Mouse (Mus musculus): ENCODE measurements around the gene Tmem201.

The Tmem201 gene

GRCm38 (mm10) chr4:149684841-149685623, 52.8 kb downstream of the Tmem201 start:
- DNase-seq (ENCODE audit: extremely low spot score, low spot score) = no peak

- DNase-seq (ENCODE audit: extremely low spot score, low spot score) = no peak
Observed at GRCm38 (mm10) chr4:149683875-149684274, 54.0 kb downstream of the Tmem201 start.

- DNase-seq (ENCODE audit: extremely low spot score, low spot score) = no peak
Observed at GRCm38 (mm10) chr4:149679056-149679770, 58.6 kb downstream of the Tmem201 start.

- DNase-seq (ENCODE audit: extremely low spot score, low spot score) = no peak
Observed at GRCm38 (mm10) chr4:149678006-149678405, 59.8 kb downstream of the Tmem201 start.

- peak; percentile 80 for DNase-seq (ENCODE audit: extremely low spot score, low spot score)
Observed at GRCm38 (mm10) chr4:149675378-149676261, 62.2 kb downstream of the Tmem201 start.

- no peak for DNase-seq (ENCODE audit: extremely low spot score, low spot score)
Observed at GRCm38 (mm10) chr4:149674814-149675377, 62.9 kb downstream of the Tmem201 start.

GRCm38 (mm10) chr4:149672747-149673146, 65.1 kb downstream of the Tmem201 start:
- DNase-seq (ENCODE audit: extremely low spot score, low spot score) = no peak

- no peak for DNase-seq (ENCODE audit: extremely low spot score, low spot score)
Observed at GRCm38 (mm10) chr4:149671175-149671574, 66.7 kb downstream of the Tmem201 start.

GRCm38 (mm10) chr4:149665692-149666090, 72.2 kb downstream of the Tmem201 start:
- DNase-seq (ENCODE audit: extremely low spot score, low spot score) = no peak

Measured in neural tube, embryonic 10.5 days (tissue).